Mouse (Mus musculus): ENCODE data around the gene Olfr695. TPM values are rescaled to one million over a fixed set of nuclear protein-coding genes. Genes with fewer than 3 reads are reported as not detected.
"Not testable (repeated sequence)": the region's sequence is repeated elsewhere in the genome, so short reads cannot be mapped to it uniquely, and the experiment has no call there.

Olfr695 gene
- not detected in 2 replicates for polyA plus RNA-seq (2012; rRNA removed)

DNA sequence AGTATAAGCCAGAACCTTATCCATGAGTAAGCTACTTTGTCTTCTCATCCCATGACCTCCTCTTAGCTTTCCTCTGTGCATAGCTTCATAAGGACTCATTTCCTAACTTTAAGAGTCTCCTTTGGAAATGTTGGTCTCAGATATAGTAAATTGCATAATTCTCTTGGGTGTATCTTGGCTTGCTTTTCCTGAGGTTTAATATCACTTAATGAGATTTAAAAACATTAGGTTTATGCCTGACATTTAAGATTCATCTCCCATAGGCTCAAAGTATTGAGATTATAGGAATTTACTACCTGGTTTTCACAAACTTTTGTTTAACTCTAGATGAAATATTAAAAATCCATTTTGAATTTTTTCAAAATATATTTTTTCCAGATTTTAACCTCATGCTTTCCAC lies at the start of gene Olfr695:
Gene Olfr695 (minus strand): TSS at position 101 of the 400 bp plus-strand sequence.
- TF ChIP-seq CTCF (IDR thresholded peaks at IDR 0.05; ENCODE audit: borderline replicate concordance, extremely low read depth, insufficient read depth, insufficient read length): no peak
- no peak for TF ChIP-seq POLR2A (IDR thresholded peaks at IDR 0.05; ENCODE audit: borderline replicate concordance, extremely low read depth, insufficient read depth, insufficient read length, poor library complexity, severe bottlenecking)
- DNase-seq (ENCODE audit: low read depth): no peak

GRCm38 (mm10) chr7:106761008-106761407 lies 44.8 kb upstream of the Olfr695 start:
- DNase-seq (ENCODE audit: low read depth): not testable (repeated sequence)

DNA sequence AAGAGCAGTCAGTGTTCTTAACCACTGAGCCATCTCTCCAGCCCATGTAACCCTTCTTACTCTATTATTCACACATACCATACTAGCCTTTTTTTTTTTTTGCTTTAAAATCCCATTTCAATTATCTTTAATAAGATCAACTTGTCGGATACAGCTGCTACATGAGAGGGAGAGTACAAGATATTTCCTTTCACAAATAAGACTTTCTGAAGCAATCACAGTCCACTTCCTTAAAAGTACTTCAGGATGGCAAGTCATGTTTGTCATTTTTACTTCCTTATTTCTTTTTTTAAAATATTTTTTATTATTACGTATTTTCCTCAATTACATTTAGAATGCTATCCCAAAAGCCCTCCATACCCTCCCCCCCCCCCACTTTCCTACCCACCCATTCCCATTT lies 42.6 kb upstream of the Olfr695 start:
- DNase-seq (ENCODE audit: low read depth): no peak
- no peak for TF ChIP-seq POLR2A (IDR thresholded peaks at IDR 0.05; ENCODE audit: borderline replicate concordance, extremely low read depth, insufficient read depth, insufficient read length, poor library complexity, severe bottlenecking)
- no peak for TF ChIP-seq CTCF (IDR thresholded peaks at IDR 0.05; ENCODE audit: borderline replicate concordance, extremely low read depth, insufficient read depth, insufficient read length)

DNA sequence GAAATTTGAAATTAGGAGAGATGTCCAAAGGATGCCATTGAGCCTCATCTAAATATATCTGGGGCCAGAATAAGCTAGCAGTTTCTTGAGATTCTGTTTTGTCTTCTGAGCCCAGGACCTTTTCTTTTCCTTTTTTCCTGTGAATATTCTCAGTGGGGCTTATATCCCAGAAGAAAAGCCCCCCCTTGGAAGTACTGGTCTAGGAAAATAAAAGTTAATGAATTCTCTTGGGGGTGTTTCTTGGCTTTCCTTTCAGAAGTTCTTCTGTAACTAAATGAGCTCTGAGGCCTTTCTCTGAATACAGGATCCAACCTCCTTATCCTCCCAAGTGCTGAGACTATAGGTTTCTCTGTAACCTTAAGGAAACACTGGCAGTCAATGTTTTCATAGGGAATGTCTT lies 39.1 kb upstream of the Olfr695 start, which contains the start of gene Olfr698:
Gene Olfr698 (minus strand): TSS at position 101 of the 400 bp plus-strand sequence.
- no peak for DNase-seq (ENCODE audit: low read depth)
- TF ChIP-seq CTCF (IDR thresholded peaks at IDR 0.05; ENCODE audit: borderline replicate concordance, extremely low read depth, insufficient read depth, insufficient read length) (no peak), POLR2A (IDR thresholded peaks at IDR 0.05; ENCODE audit: borderline replicate concordance, extremely low read depth, insufficient read depth, insufficient read length, poor library complexity, severe bottlenecking) (no peak)

DNA sequence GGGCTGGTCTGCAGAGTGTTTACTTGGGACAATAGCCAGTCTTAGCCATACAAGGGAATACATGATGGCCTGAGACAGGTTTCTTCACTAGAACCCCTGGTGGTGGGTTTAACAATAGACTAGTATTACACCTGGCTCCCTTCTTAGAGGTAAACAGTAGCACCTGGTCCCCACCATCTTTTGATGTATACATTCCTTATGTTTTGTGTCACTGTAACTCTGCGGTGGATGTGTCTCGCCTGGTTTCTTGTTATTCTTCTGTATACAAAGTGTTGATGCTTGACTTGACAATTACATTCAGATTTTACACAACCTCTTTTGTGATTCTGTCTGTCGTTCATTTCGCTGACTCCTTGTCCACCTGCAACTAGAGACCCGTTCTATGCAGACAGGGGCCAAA lies 29.6 kb upstream of the Olfr695 start:
- DNase-seq (ENCODE audit: low read depth): no peak
- TF ChIP-seq POLR2A (IDR thresholded peaks at IDR 0.05; ENCODE audit: borderline replicate concordance, extremely low read depth, insufficient read depth, insufficient read length, poor library complexity, severe bottlenecking) (no peak), CTCF (IDR thresholded peaks at IDR 0.05; ENCODE audit: borderline replicate concordance, extremely low read depth, insufficient read depth, insufficient read length) (no peak)

DNA sequence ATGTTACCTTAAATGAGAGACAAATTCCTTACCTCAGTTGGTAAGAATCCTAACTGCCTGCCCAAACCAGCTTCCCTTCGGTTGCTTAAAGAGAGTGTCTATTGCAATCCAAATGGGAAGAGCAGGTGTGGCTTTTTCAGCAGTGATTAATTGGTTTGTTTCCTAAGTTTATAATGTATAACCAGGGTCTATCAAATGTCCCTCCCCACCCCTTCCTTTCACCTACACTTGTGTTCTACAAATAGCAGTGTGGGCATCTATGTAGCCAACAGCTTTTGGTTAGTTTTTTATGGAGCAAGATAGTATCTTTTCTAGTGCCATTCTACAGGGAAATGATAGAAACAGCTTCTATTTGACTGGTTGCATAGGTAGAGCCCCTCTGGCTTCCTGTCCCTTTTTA lies 26.1 kb upstream of the Olfr695 start, which contains the start of gene Olfr697:
Gene Olfr697 (minus strand): TSS at position 101 of the 400 bp plus-strand sequence.
- no peak for DNase-seq (ENCODE audit: low read depth)
- TF ChIP-seq POLR2A (IDR thresholded peaks at IDR 0.05; ENCODE audit: borderline replicate concordance, extremely low read depth, insufficient read depth, insufficient read length, poor library complexity, severe bottlenecking) (no peak), CTCF (IDR thresholded peaks at IDR 0.05; ENCODE audit: borderline replicate concordance, extremely low read depth, insufficient read depth, insufficient read length) (no peak)

GRCm38 (mm10) chr7:106737028-106737427 lies 20.8 kb upstream of the Olfr695 start:
- TF ChIP-seq POLR2A (IDR thresholded peaks at IDR 0.05; ENCODE audit: borderline replicate concordance, extremely low read depth, insufficient read depth, insufficient read length, poor library complexity, severe bottlenecking) (no peak), CTCF (IDR thresholded peaks at IDR 0.05; ENCODE audit: borderline replicate concordance, extremely low read depth, insufficient read depth, insufficient read length) (no peak)
- DNase-seq (ENCODE audit: low read depth): no peak

DNA sequence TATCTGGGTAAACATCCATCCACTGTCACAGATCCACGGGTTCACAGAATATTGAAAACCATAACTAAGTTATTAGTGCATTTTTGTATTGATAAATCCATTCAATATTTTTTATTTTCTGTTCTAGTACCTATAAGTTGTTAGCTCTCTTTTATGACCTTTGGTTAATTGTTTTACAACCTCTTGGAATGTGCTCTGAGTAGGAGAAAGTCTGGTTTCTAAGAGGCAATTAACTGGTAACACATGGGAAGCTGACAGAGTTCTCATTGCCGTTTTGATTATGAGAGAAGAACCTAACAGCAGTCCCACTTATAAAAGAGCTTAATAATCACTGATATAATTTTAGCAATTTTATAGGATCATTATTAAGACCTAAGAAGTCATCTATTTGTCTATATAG lies 17.5 kb upstream of the Olfr695 start:
- DNase-seq (ENCODE audit: low read depth): no peak
- no peak for TF ChIP-seq POLR2A (IDR thresholded peaks at IDR 0.05; ENCODE audit: borderline replicate concordance, extremely low read depth, insufficient read depth, insufficient read length, poor library complexity, severe bottlenecking)
- no peak for TF ChIP-seq CTCF (IDR thresholded peaks at IDR 0.05; ENCODE audit: borderline replicate concordance, extremely low read depth, insufficient read depth, insufficient read length)

GRCm38 (mm10) chr7:106725654-106726053 lies 9.5 kb upstream of the Olfr695 start:
- not testable (repeated sequence) for DNase-seq (ENCODE audit: low read depth)

DNA sequence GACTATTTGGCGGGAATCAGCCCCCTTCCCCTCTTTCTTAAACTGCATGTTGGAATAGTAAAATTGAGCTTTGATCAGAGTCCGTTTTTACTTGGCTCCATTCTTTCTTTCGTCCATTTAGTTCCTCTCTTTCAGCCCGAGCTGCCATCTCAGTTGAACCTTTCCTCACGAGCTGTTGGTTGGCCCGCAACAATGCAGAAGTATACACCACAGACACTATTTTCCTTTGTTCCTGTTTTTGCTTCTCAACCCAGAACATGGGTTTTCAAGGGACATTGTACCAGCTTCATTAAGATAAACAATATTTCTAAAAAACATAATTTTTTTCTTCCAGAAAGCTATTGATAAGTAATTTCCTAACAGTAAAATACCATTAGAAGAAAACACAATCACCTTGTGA lies 4.7 kb downstream of the Olfr695 start:
- DNase-seq (ENCODE audit: low read depth): no peak

GRCm38 (mm10) chr7:106707705-106708104 lies 8.5 kb downstream of the Olfr695 start:
- not testable (repeated sequence) for DNase-seq (ENCODE audit: low read depth)

More for the DNA sequence above, 4.7 kb downstream of the Olfr695 start:
- TF ChIP-seq POLR2A (IDR thresholded peaks at IDR 0.05; ENCODE audit: borderline replicate concordance, extremely low read depth, insufficient read depth, insufficient read length, poor library complexity, severe bottlenecking) (no peak), CTCF (IDR thresholded peaks at IDR 0.05; ENCODE audit: borderline replicate concordance, extremely low read depth, insufficient read depth, insufficient read length) (no peak)

- TF ChIP-seq POLR2A (IDR thresholded peaks at IDR 0.05; ENCODE audit: borderline replicate concordance, extremely low read depth, insufficient read depth, insufficient read length, poor library complexity, severe bottlenecking) (no peak), CTCF (IDR thresholded peaks at IDR 0.05; ENCODE audit: borderline replicate concordance, extremely low read depth, insufficient read depth, insufficient read length) (no peak)
- no peak for DNase-seq (ENCODE audit: low read depth)
These were observed 19.3 kb downstream of the Olfr695 start for GRCm38 (mm10) chr7:106696891-106697290.

GRCm38 (mm10) chr7:106692976-106693375 lies 23.2 kb downstream of the Olfr695 start:
- no peak for DNase-seq (ENCODE audit: low read depth)
- TF ChIP-seq POLR2A (IDR thresholded peaks at IDR 0.05; ENCODE audit: borderline replicate concordance, extremely low read depth, insufficient read depth, insufficient read length, poor library complexity, severe bottlenecking) (no peak), CTCF (IDR thresholded peaks at IDR 0.05; ENCODE audit: borderline replicate concordance, extremely low read depth, insufficient read depth, insufficient read length) (no peak)

Data from brain, embryonic 14.5 days (tissue).